Mouse (Mus musculus) liver, embryonic 16.5 days (tissue): ENCODE data around the gene Timm8b. TPM values are rescaled to one million over a fixed set of nuclear protein-coding genes. Genes with fewer than 3 reads are reported as not detected.

Source experiments
- polyA plus RNA-seq: library from polyadenylated mRNA; unstranded; fragments of >200 nt; fragmentation: Nextera tagmentation; extraction: Ambion mirVana; gene quantifications from 2 replicates; pipeline ENCODE4 v1.2.1, GENCODE M21; 2015

The Timm8b gene
- polyA plus RNA-seq, 1 experiment from 2014 or later = 141 TPM

Other genes with a start within 250 kb of the Timm8b start
- gene Plet1, start 109.4 kb upstream of the Timm8b start, polyA plus RNA-seq = 0.27 and 0.51 TPM in 2 replicates
- 30.1 and 30.5 TPM in 2 replicates for gene Pts, start 75.2 kb upstream of the Timm8b start, polyA plus RNA-seq
- gene Il18, start 49.1 kb upstream of the Timm8b start, polyA plus RNA-seq = 12.0 and 13.3 TPM in 2 replicates
- gene Bco2, start 48.7 kb upstream of the Timm8b start, polyA plus RNA-seq = 0.50 and 0.87 TPM in 2 replicates
- not detected in 2 replicates for gene Tex12, start 42.6 kb upstream of the Timm8b start, polyA plus RNA-seq
- 308 and 319 TPM in 2 replicates for gene Sdhd, start 98 bp upstream of the Timm8b start, polyA plus RNA-seq
- gene Pih1d2, start 13.4 kb downstream of the Timm8b start, polyA plus RNA-seq = 0.55 and 0.90 TPM in 2 replicates
- 5.8 and 5.9 TPM in 2 replicates for gene Nkapd1, start 13.6 kb downstream of the Timm8b start, polyA plus RNA-seq
- gene Dlat, start 55.9 kb downstream of the Timm8b start, polyA plus RNA-seq = 21.6 and 22.5 TPM in 2 replicates
- 2.2 and 2.7 TPM in 2 replicates for gene Dixdc1, start 135.6 kb downstream of the Timm8b start, polyA plus RNA-seq
- gene 2310030G06Rik, start 142.6 kb downstream of the Timm8b start, polyA plus RNA-seq = 4.6 and 5.2 TPM in 2 replicates
- 9.9 and 16.1 TPM in 2 replicates for gene Cryab, start 147.4 kb downstream of the Timm8b start, polyA plus RNA-seq
- 1.7 and 2.7 TPM in 2 replicates for gene Hspb2, start 148.4 kb downstream of the Timm8b start, polyA plus RNA-seq
- gene Fdxacb1, start 164.3 kb downstream of the Timm8b start, polyA plus RNA-seq = 7.8 and 7.9 TPM in 2 replicates
- gene Alg9, start 171.1 kb downstream of the Timm8b start, polyA plus RNA-seq = 12.6 and 13.2 TPM in 2 replicates
- 19.6 and 22.6 TPM in 2 replicates for gene 1110032A03Rik, start 171.6 kb downstream of the Timm8b start, polyA plus RNA-seq
- 59.4 and 63.0 TPM in 2 replicates for gene Ppp2r1b, start 241.4 kb downstream of the Timm8b start, polyA plus RNA-seq